10 mouse cellular contexts compared by ENCODE assay signal in genomic region chr7:45642503-45643255, GRCm38 (mm10). TPM values are rescaled to one million over a fixed set of nuclear protein-coding genes. Genes with fewer than 3 reads are reported as not detected.
DNase-seq lines count a peak whose midpoint lies in the region; ATAC-seq and TF ChIP-seq lines count a peak whose summit lies in the region.
"Had no signal": no experiment of that assay in that cellular context is flagged by ENCODE, and none has a peak within 500 bp of the region (broad histone marks: within the 10 kb centered on the region; RNA-seq: fewer than 3 reads in every experiment).

No protein-coding gene starts in this region.

- H3K4me2 ChIP-seq in CH12.LX (ENCODE audit: insufficient read depth, low read depth, poor library complexity, severe bottlenecking) = peak overlapping the region; percentile 3; the same call in 1 of the 2 replicates
- peak overlapping the region; percentile 86 for H3K4me2 ChIP-seq in forebrain, embryonic 14.5 days (ENCODE audit: low read length)
- peak overlapping the region; percentile 64 for H3K4me2 ChIP-seq in liver, embryonic 14.5 days (ENCODE audit: low read depth)

- ATAC-seq in forebrain, embryonic 14.5 days = no peak
- ATAC-seq in liver, embryonic 14.5 days (ENCODE audit: insufficient read depth) = no peak

- intact Hi-C loops in heart, adult 2 months (cut with DNase I) = loop anchor here (5.0 kb wide), 1 partner anchor 40 kb away; the partner anchor contains the start of gene Ntn5

- H3K79me2 ChIP-seq in heart, adult 2 months (replicated peaks; ENCODE audit: control insufficient read depth, insufficient read depth, low read length) = no peaks in the 10 kb centered on the region
- no peaks in the 10 kb centered on the region for H3K79me2 ChIP-seq in CH12.LX (replicated peaks; ENCODE audit: control insufficient read depth, extremely low read depth, insufficient read depth, poor library complexity, severe bottlenecking)

- dilution Hi-C loops in CH12.LX (cut with MboI; ENCODE audit: extremely low pct_ligation_motif_present, extremely low pct_unique_long_range_greater_than_20kb, low sequenced_read_pairs) = no loop called here

- no peaks in the 10 kb centered on the region for H3K9me3 ChIP-seq in CH12.LX (replicated peaks; ENCODE audit: low read length)
- no peaks in the 10 kb centered on the region for H3K9me3 ChIP-seq in forebrain, embryonic 14.5 days (replicated peaks; ENCODE audit: control insufficient read depth, low read length)
- H3K9me3 ChIP-seq in liver, embryonic 14.5 days (ENCODE audit: control insufficient read depth, low read length) = no peaks in the 10 kb centered on the region

- no peak for TF ChIP-seq CTCF in heart, adult 2 months (IDR thresholded peaks at IDR 0.05)
- no peak for TF ChIP-seq CTCF in CH12.LX (conservative IDR thresholded peaks at IDR 0.05 in 1 of 2, IDR thresholded peaks at IDR 0.05 in 1 of 2; ENCODE audit: low read depth in 2 of 2, low read length in 2 of 2)
- TF ChIP-seq CTCF in liver, embryonic 14.5 days (IDR thresholded peaks at IDR 0.05; ENCODE audit: low read depth) = no peak

- DNase-seq in heart, adult 2 months = no peak
- DNase-seq in heart, adult 11 months = no peak
- DNase-seq in CH12.LX (ENCODE audit: extremely low read depth) = no peak
- DNase-seq in forebrain, embryonic 14.5 days (ENCODE audit: low spot score) = no peak
- DNase-seq in liver, embryonic 14.5 days (ENCODE audit: low read depth in 3 of 3, low spot score in 3 of 3) = no peak
- DNase-seq in adrenal gland, adult 2 months = no peak
- DNase-seq in adrenal gland, adult 8-10 months = no peak
- DNase-seq in ovary, postnatal 14 days (ENCODE audit: low spot score) = no peak

- H3K4me3 ChIP-seq in heart, adult 2 months = peak overlapping the region; percentile 1; the same call in 1 of the 2 replicates
- peak overlapping the region in 2 of 3 experiments; percentile 21 to 35 for H3K4me3 ChIP-seq in CH12.LX (replicated peaks in 1 of 3; ENCODE audit: low read depth in 2 of 3, low read length in 2 of 3, poor library complexity in 1 of 3)
- peak overlapping the region; percentile 46 for H3K4me3 ChIP-seq in forebrain, embryonic 14.5 days (ENCODE audit: low read depth, low read length)
- peak overlapping the region; percentile 32 to 36 for H3K4me3 ChIP-seq in liver, embryonic 14.5 days (ENCODE audit: insufficient read depth in 1 of 2, low read depth in 2 of 2, low read length in 2 of 2)

- 60% methylated on average over 16 of the region's 16 CpGs for WGBS in heart, adult 2 months
- WGBS in forebrain, embryonic 14.5 days = 36% methylated on average over 16 of the region's 16 CpGs
- WGBS in liver, embryonic 14.5 days (ENCODE audit: insufficient replicate concordance) = 40% methylated on average over 16 of the region's 16 CpGs

- no peaks in the 10 kb centered on the region for H3K27me3 ChIP-seq in heart, adult 2 months (ENCODE audit: control insufficient read depth, insufficient read depth, low read length)
- H3K27me3 ChIP-seq in CH12.LX (replicated peaks) = no peaks in the 10 kb centered on the region
- no peaks in the 10 kb centered on the region for H3K27me3 ChIP-seq in forebrain, embryonic 14.5 days (replicated peaks; ENCODE audit: control insufficient read depth, insufficient read depth, low read length)
- H3K27me3 ChIP-seq in liver, embryonic 14.5 days (ENCODE audit: control insufficient read depth, insufficient read depth, low read length) = no peaks in the 10 kb centered on the region

- H3K27ac ChIP-seq in heart, adult 2 months = peak overlapping the region; percentile 63
- H3K27ac ChIP-seq in CH12.LX (ENCODE audit: insufficient read depth, low read depth) = no peak overlapping the region
- peak overlapping the region; percentile 90 for H3K27ac ChIP-seq in forebrain, embryonic 14.5 days (ENCODE audit: low read depth, low read length)
- H3K27ac ChIP-seq in liver, embryonic 14.5 days = no peak overlapping the region

- no peak for TF ChIP-seq RAD21 in CH12.LX (IDR thresholded peaks at IDR 0.05; ENCODE audit: low read depth, low read length)

- in situ Hi-C loops in CH12.LX (cut with MboI; ENCODE audit: low pct_ligation_motif_present, low pct_unique_long_range_greater_than_20kb, low sequenced_read_pairs) = no loop called here

- peaks cover 19% of the 10 kb centered on the region for H3K4me1 ChIP-seq in heart, adult 2 months (ENCODE audit: control insufficient read depth, insufficient read depth, low read length)
- peaks cover 35 to 97% of the 10 kb centered on the region in 2 experiments for H3K4me1 ChIP-seq in CH12.LX (ENCODE audit: control insufficient read depth in 1 of 2, insufficient read depth in 2 of 2)
- H3K4me1 ChIP-seq in forebrain, embryonic 14.5 days (ENCODE audit: control insufficient read depth, insufficient read depth, low read length) = peaks cover 11% of the 10 kb centered on the region
- peaks cover 0 to 7% of the 10 kb centered on the region in 2 experiments; a peak in 1 of 4 replicates for H3K4me1 ChIP-seq in liver, embryonic 14.5 days (replicated peaks; ENCODE audit: control insufficient read depth in 2 of 2, insufficient read depth in 2 of 2, low read length in 1 of 2)

- peak overlapping the region; percentile 59 for H3K9ac ChIP-seq in heart, adult 2 months (ENCODE audit: low read depth, low read length)
- no peak overlapping the region for H3K9ac ChIP-seq in CH12.LX (ENCODE audit: insufficient read depth, low read depth)
- H3K9ac ChIP-seq in forebrain, embryonic 14.5 days (ENCODE audit: low read length) = peak overlapping the region; percentile 87
- no peak overlapping the region for H3K9ac ChIP-seq in liver, embryonic 14.5 days (replicated peaks)

- no peaks in the 10 kb centered on the region; the same call in none of the 2 replicates for H3K36me3 ChIP-seq in heart, adult 2 months (ENCODE audit: control insufficient read depth, insufficient read depth, low read length)
- peaks cover 0 to 5% of the 10 kb centered on the region in 2 experiments for H3K36me3 ChIP-seq in CH12.LX (replicated peaks in 1 of 2; ENCODE audit: control insufficient read depth in 1 of 2, insufficient read depth in 1 of 2, low read length in 1 of 2)
- no peaks in the 10 kb centered on the region for H3K36me3 ChIP-seq in forebrain, embryonic 14.5 days (ENCODE audit: control insufficient read depth, insufficient read depth, low read length)
- no peaks in the 10 kb centered on the region for H3K36me3 ChIP-seq in liver, embryonic 14.5 days (replicated peaks; ENCODE audit: control insufficient read depth, insufficient read depth, low read depth)

- TF ChIP-seq POLR2A in heart, adult 2 months (IDR thresholded peaks at IDR 0.05; ENCODE audit: insufficient read depth, low read depth, low read length) = no peak
- TF ChIP-seq POLR2A in CH12.LX (IDR thresholded peaks at IDR 0.05; ENCODE audit: low read depth, low read length) = no peak

- no peak for TF ChIP-seq EP300 in heart, adult 2 months (IDR thresholded peaks at IDR 0.05; ENCODE audit: insufficient read depth, low read depth, low read length)
- no peak for TF ChIP-seq EP300 in CH12.LX (IDR thresholded peaks at IDR 0.05; ENCODE audit: low read length)
- TF ChIP-seq EP300 in liver, embryonic 14.5 days (IDR thresholded peaks at IDR 0.05; ENCODE audit: low read depth) = no peak

RNA-seq across cellular contexts. Expression of gene Mamstr, which starts 2.9 kb away (rescaled TPM):
- 1 to 10 TPM; 3.8 to 4.0 TPM for total RNA-seq in heart, adult 2 months (2021)
- polyA plus RNA-seq in heart, adult 2 months (2012; rRNA removed) = 11.3 and 12.0 TPM in 2 replicates
- total RNA-seq in CH12.LX (2012; rRNA removed) (0.04 and 0.17 TPM in 2 replicates), CH12.LX (2014; rRNA removed) (not detected in 2 replicates)
- 0.16 and 0.31 TPM in 2 replicates for polyA plus RNA-seq in CH12.LX (2012; ENCODE audit: insufficient read length, low read depth)
- 1.3 and 1.9 TPM in 2 replicates for polyA plus RNA-seq in forebrain, embryonic 14.5 days (2014; fragmentation: Nextera tagmentation; extraction: Ambion mirVana)
- polyA plus RNA-seq in liver, embryonic 14.5 days (2012; rRNA removed) = 0.25 and 0.56 TPM in 2 replicates
- 0.18 TPM in 1 of 2 replicates, not detected in the other for polyA plus RNA-seq in liver, embryonic 14.5 days (2014; fragmentation: Nextera tagmentation; extraction: Ambion mirVana)
- total RNA-seq in adrenal gland, adult 2 months (2021) = 1 to 10 TPM; 3.0 to 5.8 TPM
- 5.1 and 5.8 TPM in 2 replicates for polyA plus RNA-seq in adrenal gland, adult 2 months (2012; rRNA removed)
- total RNA-seq in adrenal gland, adult 8-10 months (2022) = 10 to 100 TPM in 1 of 4 experiments, 1 to 10 TPM in 3; 2.4 to 14.9 (median 3.6) TPM

RNA-seq across cellular contexts. Expression of gene Rasip1, which starts 15.4 kb away (rescaled TPM):
- total RNA-seq in heart, adult 2 months (2021) = 10 to 100 TPM; 25.0 to 25.5 TPM
- 30.5 and 30.9 TPM in 2 replicates for polyA plus RNA-seq in heart, adult 2 months (2012; rRNA removed)
- total RNA-seq in CH12.LX (2012; rRNA removed) (2.4 and 2.9 TPM in 2 replicates), CH12.LX (2014; rRNA removed) (0.46 and 0.55 TPM in 2 replicates)
- polyA plus RNA-seq in CH12.LX (2012; ENCODE audit: insufficient read length, low read depth) = 0.76 and 0.77 TPM in 2 replicates
- 7.3 and 9.7 TPM in 2 replicates for polyA plus RNA-seq in forebrain, embryonic 14.5 days (2014; fragmentation: Nextera tagmentation; extraction: Ambion mirVana)
- 2.2 and 2.6 TPM in 2 replicates for polyA plus RNA-seq in liver, embryonic 14.5 days (2012; rRNA removed)
- polyA plus RNA-seq in liver, embryonic 14.5 days (2014; fragmentation: Nextera tagmentation; extraction: Ambion mirVana) = 1.3 and 2.6 TPM in 2 replicates
- total RNA-seq in adrenal gland, adult 2 months (2021) = 10 to 100 TPM; 13.5 to 20.6 TPM
- 42.9 and 56.4 TPM in 2 replicates for polyA plus RNA-seq in adrenal gland, adult 2 months (2012; rRNA removed)
- 10 to 100 TPM; 15.5 to 30.2 (median 21.4) TPM for total RNA-seq in adrenal gland, adult 8-10 months (2022)

RNA-seq across cellular contexts. Expression of gene Izumo1, which starts 21.1 kb away (rescaled TPM):
- total RNA-seq in heart, adult 2 months (2021) = under 1 TPM; 0.26 to 0.27 TPM
- polyA plus RNA-seq in heart, adult 2 months (2012; rRNA removed) = 0.29 and 0.70 TPM in 2 replicates
- 0.08 and 0.21 TPM in 2 replicates for total RNA-seq in CH12.LX (2012; rRNA removed)
- 0.16 and 0.17 TPM in 2 replicates for total RNA-seq in CH12.LX (2014; rRNA removed)
- polyA plus RNA-seq in CH12.LX (2012; ENCODE audit: insufficient read length, low read depth) = 0.34 and 0.44 TPM in 2 replicates
- polyA plus RNA-seq in forebrain, embryonic 14.5 days (2014; fragmentation: Nextera tagmentation; extraction: Ambion mirVana) = not detected in 2 replicates
- 0.10 and 0.15 TPM in 2 replicates for polyA plus RNA-seq in liver, embryonic 14.5 days (2012; rRNA removed)
- polyA plus RNA-seq in liver, embryonic 14.5 days (2014; fragmentation: Nextera tagmentation; extraction: Ambion mirVana) = 0.09 TPM in 1 of 2 replicates, not detected in the other
- total RNA-seq in adrenal gland, adult 2 months (2021) = under 1 TPM; 0.28 to 0.29 TPM
- polyA plus RNA-seq in adrenal gland, adult 2 months (2012; rRNA removed) = 0.65 and 0.89 TPM in 2 replicates
- under 1 TPM; 0.14 to 0.68 (median 0.38) TPM for total RNA-seq in adrenal gland, adult 8-10 months (2022)
- total RNA-seq: monocyte, adult 5-6 weeks had no signal
- polyA plus RNA-seq: CD4-positive, CD25-positive, alpha-beta regulatory T cell, adult 4 months had no signal

RNA-seq across cellular contexts. Expression of gene Fut2, which starts 23.5 kb away (rescaled TPM):
- total RNA-seq in heart, adult 2 months (2021) = under 1 TPM; 0.50 to 0.60 TPM
- polyA plus RNA-seq in heart, adult 2 months (2012; rRNA removed) = 1.1 and 1.9 TPM in 2 replicates
- not detected in 2 replicates for total RNA-seq in CH12.LX (2012; rRNA removed)
- not detected in 2 replicates for total RNA-seq in CH12.LX (2014; rRNA removed)
- not detected in 2 replicates for polyA plus RNA-seq in CH12.LX (2012; ENCODE audit: insufficient read length, low read depth)
- 0.11 TPM in 1 of 2 replicates, not detected in the other for polyA plus RNA-seq in forebrain, embryonic 14.5 days (2014; fragmentation: Nextera tagmentation; extraction: Ambion mirVana)
- 0.17 TPM in 1 of 2 replicates, not detected in the other for polyA plus RNA-seq in liver, embryonic 14.5 days (2012; rRNA removed)
- polyA plus RNA-seq in liver, embryonic 14.5 days (2014; fragmentation: Nextera tagmentation; extraction: Ambion mirVana) = not detected in 2 replicates
- total RNA-seq in adrenal gland, adult 2 months (2021) = under 1 TPM in 1 of 2 experiments, not detected in 1; 0.09 TPM
- not detected in 2 replicates for polyA plus RNA-seq in adrenal gland, adult 2 months (2012; rRNA removed)
- under 1 TPM in 2 of 4 experiments, not detected in 2; 0.11 to 0.18 TPM for total RNA-seq in adrenal gland, adult 8-10 months (2022)
- total RNA-seq: monocyte, adult 5-6 weeks had no signal
- polyA plus RNA-seq: CD4-positive, CD25-positive, alpha-beta regulatory T cell, adult 4 months had no signal

RNA-seq across cellular contexts. Expression of gene Fut1, which starts 25.6 kb away (rescaled TPM):
- not detected for total RNA-seq in heart, adult 2 months (2021)
- polyA plus RNA-seq in heart, adult 2 months (2012; rRNA removed) = 0.25 TPM in 1 of 2 replicates, not detected in the other
- 1.3 and 6.4 TPM in 2 replicates for total RNA-seq in CH12.LX (2012; rRNA removed)
- total RNA-seq in CH12.LX (2014; rRNA removed) = 1.8 and 2.5 TPM in 2 replicates
- 2.4 and 2.5 TPM in 2 replicates for polyA plus RNA-seq in CH12.LX (2012; ENCODE audit: insufficient read length, low read depth)
- polyA plus RNA-seq in forebrain, embryonic 14.5 days (2014; fragmentation: Nextera tagmentation; extraction: Ambion mirVana) = not detected in 2 replicates
- polyA plus RNA-seq in liver, embryonic 14.5 days (2012; rRNA removed) = not detected in 2 replicates
- not detected in 2 replicates for polyA plus RNA-seq in liver, embryonic 14.5 days (2014; fragmentation: Nextera tagmentation; extraction: Ambion mirVana)
- not detected for total RNA-seq in adrenal gland, adult 2 months (2021)
- not detected in 2 replicates for polyA plus RNA-seq in adrenal gland, adult 2 months (2012; rRNA removed)
- not detected for total RNA-seq in adrenal gland, adult 8-10 months (2022)
- total RNA-seq: monocyte, adult 5-6 weeks had no signal
- polyA plus RNA-seq: CD4-positive, CD25-positive, alpha-beta regulatory T cell, adult 4 months had no signal

Comparison
In these comparisons a context has a peak if more than half of its experiments do, and no peak if none do; other contexts are left out.
1. H3K27ac ChIP-seq: peak in heart, adult 2 months (single experiment) and forebrain, embryonic 14.5 days (single experiment); none in CH12.LX (single experiment) and liver, embryonic 14.5 days (single experiment).
2. H3K9ac ChIP-seq: peak in heart, adult 2 months (single experiment) and forebrain, embryonic 14.5 days (single experiment); none in CH12.LX (single experiment) and liver, embryonic 14.5 days (single experiment).
3. H3K4me2 ChIP-seq: peak in every context shown above with its lines; median percentile 86 in forebrain, embryonic 14.5 days; 64 in liver, embryonic 14.5 days; 3 in CH12.LX.
4. Peak in every context shown above with its lines, with median percentiles within 50 percentile points of each other: H3K4me3 ChIP-seq.